Mouse (Mus musculus) thymus, adult 2 months (tissue): Measurements from ENCODE around the gene Mad1l1. TPM values are rescaled to one million over a fixed set of nuclear protein-coding genes. Genes with fewer than 3 reads are reported as not detected.

Source experiments
- DNase-seq: peaks from one replicate; pipeline ENCODE4 v3.0.0; 2021
- H3K27ac ChIP-seq: fragments of 200-500 bp; 2 replicates; pipeline ENCODE4 v1.5.1; 2012; ENCODE audit warnings: low read length, control low read depth; ENCODE audit not compliant: control insufficient read depth, insufficient read depth
- H3K27me3 ChIP-seq: fragments of 200-500 bp; 2 replicates; pipeline ENCODE4 v1.6.1; 2012; ENCODE audit warnings: mild to moderate bottlenecking, low read length, moderate library complexity, mixed read lengths; ENCODE audit not compliant: control insufficient read depth, insufficient read depth
- H3K36me3 ChIP-seq: fragments of 200-500 bp; 2 replicates; pipeline ENCODE4 v1.6.1; 2012; ENCODE audit warnings: mild to moderate bottlenecking, low read length, moderate library complexity; ENCODE audit not compliant: control insufficient read depth, insufficient read depth
- H3K4me1 ChIP-seq: fragments of 200-500 bp; replicated peaks from 2 replicates; pipeline ENCODE4 v1.6.1; 2012; ENCODE audit warnings: low read length; ENCODE audit not compliant: control insufficient read depth, insufficient read depth
- H3K4me3 ChIP-seq: fragments of 200-500 bp; 2 replicates; pipeline ENCODE4 v1.5.1; 2012; ENCODE audit warnings: mild to moderate bottlenecking, low read length, control low read depth, moderate library complexity; ENCODE audit not compliant: control insufficient read depth, insufficient read depth
- CTCF ChIP-seq: fragments of 200-500 bp; IDR thresholded peaks from 2 replicates; pipeline ENCODE4 v1.5.1; 2012; ENCODE audit warnings: mild to moderate bottlenecking, control low read depth, low read length, moderate library complexity, borderline replicate concordance; ENCODE audit not compliant: control insufficient read depth, poor library complexity, insufficient read depth; ENCODE audit errors: extremely low read depth
- POLR2A ChIP-seq: fragments of 200-500 bp; IDR thresholded peaks from 2 replicates; pipeline ENCODE4 v1.6.1; 2012; ENCODE audit warnings: mild to moderate bottlenecking, low read length, control low read depth, moderate library complexity; ENCODE audit not compliant: control insufficient read depth, poor library complexity, insufficient read depth; ENCODE audit errors: extremely low read depth
- WGBS: fragments of 180-500 bp; shearing (Covaris S2); methylation state at CpG from one replicate; pipeline ENCODE4 v1.1.7; 2018; 5-methylcytosine and 5-hydroxymethylcytosine counted together
- polyA plus RNA-seq: library from polyadenylated mRNA; depleted of rRNA; stranded (reverse); fragments of >200 nt; gene quantifications from 2 replicates; pipeline ENCODE4 v1.2.3, GENCODE M21; 2012

The Mad1l1 gene
- polyA plus RNA-seq, 1 experiment, result 252 TPM

GRCm38 (mm10) chr5:140115434-140116271 is 205.7 kb downstream of the Mad1l1 start:
- WGBS, result 60% methylated on average over 8 of the region's 8 CpGs
- peaks cover 51% of the 10 kb centered on the region for H3K4me1 ChIP-seq

GRCm38 (mm10) chr5:140114512-140115060 is 206.8 kb downstream of the Mad1l1 start:
- Histone ChIP-seq H3K4me3 (no peak overlapping the region), H3K36me3 (peaks cover 54% of the 10 kb centered on the region), H3K27ac (peak overlapping the region; percentile 61), H3K27me3 (no peaks in the 10 kb centered on the region), H3K4me1 (peaks cover 46% of the 10 kb centered on the region)
- TF ChIP-seq POLR2A (no peak), CTCF (0 out of 2 replicates have a peak, but pooled peaks have one; percentile 18)
- peak; percentile 18 for DNase-seq
- WGBS, result 63% methylated on average over 3 of the region's 3 CpGs

More at GRCm38 (mm10) chr5:140115434-140116271, 205.7 kb downstream of the Mad1l1 start:
- peak; percentile 18 for DNase-seq
- no peak for TF ChIP-seq POLR2A
- TF ChIP-seq CTCF, result no peak
- H3K27me3 ChIP-seq, result no peaks in the 10 kb centered on the region
- peak overlapping the region; percentile 61 for H3K27ac ChIP-seq
- H3K4me3 ChIP-seq, result no peak overlapping the region
- H3K36me3 ChIP-seq, result peaks cover 48% of the 10 kb centered on the region

- no peak for TF ChIP-seq POLR2A
- TF ChIP-seq CTCF, result no peak
- DNase-seq, result no peak
- 95% methylated on average over 2 of the region's 2 CpGs for WGBS
- Histone ChIP-seq H3K27ac (no peak overlapping the region), H3K36me3 (peaks cover 63% of the 10 kb centered on the region), H3K4me3 (no peak overlapping the region), H3K4me1 (peaks cover 46% of the 10 kb centered on the region), H3K27me3 (no peaks in the 10 kb centered on the region)
Measured at GRCm38 (mm10) chr5:140113281-140113680, 208.1 kb downstream of the Mad1l1 start.

- H3K4me3 ChIP-seq, result no peak overlapping the region
- TF ChIP-seq CTCF (no peak), POLR2A (no peak)
- peaks cover 26% of the 10 kb centered on the region for H3K4me1 ChIP-seq
- H3K27ac ChIP-seq, result no peak overlapping the region
- no peak for DNase-seq
- 91% methylated on average over 3 of the region's 3 CpGs for WGBS
- peaks cover 61% of the 10 kb centered on the region for H3K36me3 ChIP-seq
- no peaks in the 10 kb centered on the region for H3K27me3 ChIP-seq
Measured at GRCm38 (mm10) chr5:140110024-140110423, 211.3 kb downstream of the Mad1l1 start.

GRCm38 (mm10) chr5:140107907-140108306 is 213.4 kb downstream of the Mad1l1 start:
- H3K27me3 ChIP-seq, result no peaks in the 10 kb centered on the region
- DNase-seq, result no peak
- H3K4me1 ChIP-seq, result peaks cover 8% of the 10 kb centered on the region
- H3K36me3 ChIP-seq, result peaks cover 64% of the 10 kb centered on the region
- H3K4me3 ChIP-seq, result no peak overlapping the region
- no peak overlapping the region for H3K27ac ChIP-seq
- no peak for TF ChIP-seq POLR2A
- TF ChIP-seq CTCF, result no peak
- WGBS, result 97% methylated on average over 2 of the region's 2 CpGs

GRCm38 (mm10) chr5:140106051-140106450 is 215.3 kb downstream of the Mad1l1 start:
- H3K36me3 ChIP-seq, result peaks cover 57% of the 10 kb centered on the region
- peaks cover 8% of the 10 kb centered on the region for H3K4me1 ChIP-seq
- H3K4me3 ChIP-seq, result no peak overlapping the region
- H3K27me3 ChIP-seq, result no peaks in the 10 kb centered on the region
- 55% methylated on average over 3 of the region's 3 CpGs for WGBS
- peak; percentile 17 for DNase-seq
- no peak overlapping the region for H3K27ac ChIP-seq
- TF ChIP-seq POLR2A (no peak), CTCF (no peak)
